Mouse (Mus musculus) cortical plate, adult 2 months (tissue): ENCODE results near the gene Fbxo3. TPM values are rescaled to one million over a fixed set of nuclear protein-coding genes. Genes with fewer than 3 reads are reported as not detected.
"Not testable (repeated sequence)": the region's sequence is repeated elsewhere in the genome, so short reads cannot be mapped to it uniquely, and the experiment has no call there.

Experiments used
- H3K27ac ChIP-seq: fragments of 200-500 bp; 2 replicates; pipeline ENCODE4 v1.5.1; 2012; ENCODE audit warnings: low read length, control low read depth, inconsistent platforms; ENCODE audit not compliant: insufficient read depth
- H3K4me1 ChIP-seq: fragments of 200-500 bp; 2 replicates; pipeline ENCODE4 v1.6.1; 2011; ENCODE audit warnings: low read length; ENCODE audit not compliant: control insufficient read depth, insufficient read depth
- H3K4me3 ChIP-seq: fragments of 200-500 bp; 2 replicates; pipeline ENCODE4 v1.5.1; 2011; ENCODE audit warnings: mild to moderate bottlenecking, low read length, control low read depth; ENCODE audit not compliant: insufficient read depth
- CTCF ChIP-seq: fragments of 200-500 bp; IDR thresholded peaks from 2 replicates; pipeline ENCODE4 v1.5.1; 2011; ENCODE audit warnings: mild to moderate bottlenecking, control low read depth, low read length; ENCODE audit not compliant: insufficient read depth; ENCODE audit errors: extremely low read depth
- POLR2A ChIP-seq: fragments of 200-500 bp; IDR thresholded peaks from 2 replicates; pipeline ENCODE4 v1.6.1; 2011; ENCODE audit warnings: mild to moderate bottlenecking, low read length, control low read depth; ENCODE audit not compliant: insufficient read depth; ENCODE audit errors: extremely low read depth
- polyA plus RNA-seq: library from polyadenylated mRNA; depleted of rRNA; stranded (reverse); fragments of >200 nt; gene quantifications from 2 replicates; pipeline ENCODE4 v1.2.3, GENCODE M21; 2012

Fbxo3 gene
- polyA plus RNA-seq, 1 experiment, result 55.4 TPM

DNA sequence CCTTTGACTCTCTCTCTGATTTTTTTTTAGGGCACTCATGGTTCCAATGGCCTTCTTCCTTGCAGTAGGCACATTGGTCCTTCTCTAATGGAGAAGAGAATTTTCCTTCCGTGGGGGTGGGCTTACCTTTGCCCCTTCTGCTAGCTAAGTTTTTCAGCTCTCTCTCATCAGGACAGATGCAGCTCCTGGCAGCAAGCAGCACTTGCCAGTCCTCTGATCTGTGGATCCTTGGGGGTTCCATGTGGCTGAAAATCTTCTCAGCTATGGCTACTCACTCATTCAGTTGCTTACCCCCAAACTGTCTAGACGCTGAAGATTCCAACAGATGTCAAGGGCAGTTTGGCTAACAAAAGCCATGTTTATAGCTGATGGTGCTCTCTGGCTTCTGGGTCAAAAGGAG is 65.8 kb downstream of the Fbxo3 start:
- no peak for TF ChIP-seq POLR2A
- TF ChIP-seq CTCF, result no peak
- Histone ChIP-seq H3K4me1 (no peaks in the 10 kb centered on the region), H3K4me3 (no peak overlapping the region), H3K27ac (no peak overlapping the region)

DNA sequence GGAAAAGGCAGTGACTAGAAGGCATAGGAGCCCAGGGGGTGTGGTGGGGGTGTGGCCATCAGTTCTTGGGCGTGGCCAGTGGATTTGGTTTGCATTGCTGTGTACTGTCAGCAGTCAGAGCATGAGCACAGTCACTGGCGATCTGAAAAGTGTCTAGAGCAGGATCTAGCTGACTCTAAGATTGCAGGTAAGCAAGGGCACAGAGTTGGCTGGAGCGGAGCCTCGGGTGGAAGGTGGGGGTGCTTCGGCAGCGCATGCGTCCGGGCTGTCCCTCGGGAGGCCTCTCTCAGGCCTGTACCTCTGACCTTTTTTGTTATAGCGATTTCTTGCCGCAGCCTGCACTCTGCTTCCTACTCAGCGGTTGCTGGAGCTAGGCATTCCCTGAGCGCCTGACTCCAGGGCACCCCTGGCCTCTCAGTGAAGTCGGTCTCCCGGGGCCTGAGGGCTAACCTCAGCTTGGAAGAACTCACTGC is 68.3 kb downstream of the Fbxo3 start, which contains the start of gene Cd59a:
TSS of gene Cd59a (plus strand) at position 61 of the 473 bp plus-strand sequence.
- peak within 1 kb of the TSS; percentile 9; the same call in 1 of the 2 replicates for H3K27ac ChIP-seq
- H3K4me1 ChIP-seq, result no peaks in the 10 kb centered on the region
- peak within 1 kb of the TSS; percentile 53 for H3K4me3 ChIP-seq
- no peak for TF ChIP-seq POLR2A

DNA sequence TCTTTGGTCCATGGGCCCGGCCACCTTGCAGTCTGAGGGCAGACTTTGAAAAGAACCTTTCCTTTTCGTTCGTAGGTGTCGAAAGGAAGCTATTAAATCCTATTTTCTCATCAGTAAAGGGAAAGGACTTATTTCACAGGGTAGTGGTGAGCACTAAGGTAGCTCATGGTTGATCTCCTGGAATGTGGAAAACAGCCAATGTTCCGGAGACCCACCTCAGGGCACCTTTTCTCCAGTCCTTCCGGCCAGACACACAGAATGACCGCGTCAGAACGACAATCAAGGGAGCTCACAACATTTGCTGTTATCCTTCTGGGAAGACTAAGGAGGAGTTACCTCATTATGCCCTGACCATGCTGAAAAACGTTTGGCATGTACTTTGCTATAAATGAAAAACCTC is 68.7 kb downstream of the Fbxo3 start:
- Histone ChIP-seq H3K4me1 (no peaks in the 10 kb centered on the region), H3K4me3 (peak overlapping the region; percentile 53), H3K27ac (peak overlapping the region; percentile 9; the same call in 1 of the 2 replicates)
- TF ChIP-seq POLR2A, result no peak
- no peak for TF ChIP-seq CTCF

DNA sequence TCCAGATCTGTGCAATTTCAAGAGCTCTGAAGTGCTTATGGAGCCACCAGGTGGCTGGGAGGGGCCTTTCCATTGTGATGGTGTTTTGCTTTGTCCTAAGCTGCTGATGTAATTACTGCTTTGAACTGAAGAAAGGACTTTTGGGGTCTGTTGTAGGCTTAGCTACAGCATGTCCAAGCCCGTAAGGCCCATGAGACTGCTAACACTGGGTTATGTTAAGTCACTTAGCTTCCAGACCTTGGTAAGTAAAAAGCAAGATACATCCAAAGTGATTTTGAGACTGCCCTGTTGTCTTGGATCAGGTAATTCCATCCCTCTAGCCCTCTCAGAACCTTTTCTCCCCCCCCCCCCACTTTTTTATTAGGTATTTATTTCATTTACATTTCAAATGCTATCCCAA is 69.3 kb downstream of the Fbxo3 start:
- H3K4me1 ChIP-seq, H3K27ac ChIP-seq: not testable (repeated sequence)
- H3K4me3 ChIP-seq, result peak overlapping the region; percentile 53; the same call in 1 of the 2 replicates

DNA sequence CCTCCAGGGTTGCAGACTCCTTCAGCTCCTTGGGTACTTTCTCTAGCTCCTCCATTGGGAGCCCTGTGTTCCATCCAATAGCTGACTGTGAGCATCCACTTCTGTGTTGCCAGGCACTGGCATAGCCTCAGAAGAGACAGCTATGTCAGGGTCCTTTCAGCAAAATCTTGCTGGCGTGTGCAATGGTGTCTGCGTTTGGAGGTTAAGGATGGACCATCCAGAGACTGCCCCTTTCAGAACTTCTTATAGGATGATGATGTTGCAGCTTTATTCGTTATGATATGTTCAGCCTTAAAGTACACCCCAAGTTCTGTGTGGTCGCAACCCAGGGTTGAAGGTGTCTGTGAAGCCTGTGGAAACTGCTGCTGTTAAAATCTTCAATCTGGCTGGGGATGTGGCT is 69.9 kb downstream of the Fbxo3 start:
- not testable (repeated sequence) for H3K27ac ChIP-seq, H3K4me3 ChIP-seq, H3K4me1 ChIP-seq

DNA sequence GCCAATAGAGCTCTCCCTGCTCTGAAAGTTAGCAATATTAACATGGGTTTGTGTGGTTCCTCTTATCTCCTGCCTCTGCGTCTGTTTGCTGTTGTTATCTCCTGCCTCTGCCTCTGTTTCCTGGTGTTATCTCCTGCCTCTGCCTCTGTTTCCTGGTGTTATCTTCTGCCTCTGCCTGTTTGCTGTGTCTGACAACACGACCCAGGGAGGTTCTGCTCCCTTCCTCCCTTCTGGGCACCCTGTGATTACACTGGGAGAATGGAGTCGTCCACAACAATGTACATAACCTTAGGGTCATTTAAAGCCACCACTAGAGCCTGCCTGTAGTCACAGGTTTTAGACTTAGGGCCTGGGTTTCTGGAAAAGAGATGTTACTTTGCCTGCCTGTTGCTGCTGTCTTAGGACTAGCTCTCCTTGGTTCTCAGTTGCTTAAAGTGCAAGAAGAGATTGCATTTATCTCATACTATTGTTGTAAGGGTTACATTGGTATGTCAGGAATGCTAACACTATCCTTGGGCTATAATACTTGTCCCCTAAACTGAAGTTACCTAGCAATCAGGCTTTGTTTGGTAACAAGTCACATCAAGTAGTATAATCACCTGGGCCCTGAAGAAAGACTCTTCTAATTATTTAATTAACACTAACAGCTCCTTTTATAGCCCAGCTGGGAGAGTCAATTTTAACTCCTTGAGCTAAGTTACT is 71.2 kb downstream of the Fbxo3 start:
- H3K4me3 ChIP-seq, result no peak overlapping the region
- H3K27ac ChIP-seq, result no peak overlapping the region
- H3K4me1 ChIP-seq, result no peaks in the 10 kb centered on the region
- TF ChIP-seq CTCF, result no peak
- TF ChIP-seq POLR2A, result no peak

DNA sequence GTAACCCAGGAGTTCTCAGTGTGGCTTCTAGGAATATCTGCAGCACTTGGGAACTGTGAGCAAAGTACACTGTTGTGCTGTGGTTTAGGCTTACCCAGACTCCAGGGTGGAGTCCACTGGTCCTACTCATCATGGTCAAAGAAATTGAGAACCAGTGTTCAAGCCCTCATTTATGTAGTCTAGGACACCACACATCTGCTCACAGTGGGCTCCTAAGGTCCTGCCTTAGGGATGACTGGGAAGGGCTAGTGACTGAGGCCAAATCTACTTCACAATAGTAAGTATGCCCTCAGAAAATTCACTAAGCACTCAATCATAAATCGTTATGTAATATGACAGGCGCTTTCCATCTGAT is 71.7 kb downstream of the Fbxo3 start:
- no peaks in the 10 kb centered on the region for H3K4me1 ChIP-seq
- no peak overlapping the region for H3K27ac ChIP-seq
- H3K4me3 ChIP-seq, result no peak overlapping the region
- no peak for TF ChIP-seq CTCF
- no peak for TF ChIP-seq POLR2A

DNA sequence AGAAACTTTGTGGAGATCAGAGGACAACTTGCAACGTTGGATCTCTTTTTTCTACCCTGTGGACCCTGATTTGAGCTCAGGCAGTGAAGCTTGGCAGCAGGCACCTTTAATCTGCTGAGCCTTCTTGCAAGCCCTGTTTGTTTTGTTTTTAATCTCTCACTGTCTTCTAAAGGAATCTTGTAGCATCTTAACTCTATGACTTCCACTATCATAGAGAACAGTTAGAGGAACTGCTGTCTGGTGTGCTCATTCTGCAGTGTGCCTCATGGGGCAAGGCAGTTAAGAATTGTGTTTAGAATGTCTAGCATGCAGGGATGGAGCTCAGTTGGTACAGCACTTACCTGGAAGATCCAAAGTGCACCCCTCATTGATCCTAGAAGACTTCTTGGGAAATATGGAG is 72.4 kb downstream of the Fbxo3 start:
- no peak overlapping the region for H3K27ac ChIP-seq
- no peak overlapping the region for H3K4me3 ChIP-seq
- no peaks in the 10 kb centered on the region for H3K4me1 ChIP-seq
- TF ChIP-seq CTCF (no peak), POLR2A (no peak)

DNA sequence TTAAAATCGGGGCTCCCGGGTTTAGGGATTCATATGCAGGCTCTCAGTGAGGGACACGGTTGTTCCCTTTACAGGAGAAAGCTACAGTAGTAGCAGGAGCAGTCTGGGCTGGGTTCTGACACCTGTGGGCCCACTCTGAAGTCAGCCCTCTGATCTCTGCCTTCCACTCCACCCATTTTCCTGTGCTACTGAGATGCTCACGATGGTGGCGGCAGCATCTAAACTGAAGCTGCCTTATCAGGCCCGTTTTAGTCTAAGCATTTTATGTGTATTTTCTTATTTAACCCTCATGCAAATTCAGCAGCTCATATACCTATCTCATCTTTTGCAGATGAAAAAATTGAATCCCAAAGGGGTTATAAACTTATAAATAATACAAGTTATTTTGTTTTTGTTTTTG is 77.3 kb downstream of the Fbxo3 start:
- TF ChIP-seq POLR2A (no peak), CTCF (no peak)
- Histone ChIP-seq H3K4me3 (no peak overlapping the region), H3K27ac (no peak overlapping the region), H3K4me1 (no peaks in the 10 kb centered on the region)

DNA sequence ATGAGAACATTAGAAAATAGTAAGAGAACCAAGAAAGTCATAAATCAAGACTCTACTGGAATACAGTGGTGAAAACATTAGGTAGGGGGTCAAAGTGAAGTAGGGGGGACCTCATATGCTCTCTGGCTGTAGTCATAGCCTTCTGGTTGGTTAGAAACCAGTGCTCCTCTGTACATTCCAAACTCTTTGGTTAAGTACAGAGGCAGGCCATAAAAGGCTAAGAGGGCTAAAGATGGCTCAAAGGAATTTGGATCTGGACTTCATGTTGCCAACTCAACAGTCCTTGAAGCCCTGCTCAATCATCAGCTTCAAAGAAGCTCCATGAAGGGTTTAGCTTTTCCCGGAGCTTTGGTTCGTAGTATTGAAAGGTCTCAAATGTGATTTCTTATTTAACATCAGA is 81.5 kb downstream of the Fbxo3 start:
- H3K27ac ChIP-seq, H3K4me1 ChIP-seq, H3K4me3 ChIP-seq: not testable (repeated sequence)

DNA sequence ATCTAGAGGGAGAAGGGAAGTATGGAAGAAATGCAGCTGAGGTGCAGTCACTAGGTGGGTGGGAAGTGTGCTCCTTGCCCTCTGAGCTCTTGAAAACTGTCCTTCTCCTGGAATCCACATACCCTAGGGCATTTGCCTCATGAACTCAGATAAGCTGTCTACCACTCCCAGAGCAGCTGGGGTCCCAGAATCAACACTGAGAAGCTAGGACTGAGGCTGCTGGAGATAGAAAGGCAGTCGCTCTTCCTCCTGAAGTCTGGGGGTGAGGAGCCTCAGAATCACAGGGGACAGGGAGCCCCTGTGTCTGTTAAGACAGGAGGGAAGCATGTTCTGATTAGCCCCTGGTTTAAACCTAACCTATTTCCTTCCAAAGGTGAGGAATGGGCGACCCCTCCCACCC is 82.0 kb downstream of the Fbxo3 start:
- H3K4me3 ChIP-seq, result no peak overlapping the region
- no peak for TF ChIP-seq CTCF
- no peak for TF ChIP-seq POLR2A
- no peak overlapping the region for H3K27ac ChIP-seq

More for the DNA sequence above, 82.0 kb downstream of the Fbxo3 start:
- H3K4me1 ChIP-seq, result no peaks in the 10 kb centered on the region
